Mouse (Mus musculus): Measurements from ENCODE around the gene Snd1.
A peak's percentile ranks its signal among the peaks of the same experiment; 100 is the strongest.

The Snd1 gene

GRCm38 (mm10) chr6:28717845-28718237, 242.9 kb downstream of the Snd1 start:
- no peak for DNase-seq

DNA sequence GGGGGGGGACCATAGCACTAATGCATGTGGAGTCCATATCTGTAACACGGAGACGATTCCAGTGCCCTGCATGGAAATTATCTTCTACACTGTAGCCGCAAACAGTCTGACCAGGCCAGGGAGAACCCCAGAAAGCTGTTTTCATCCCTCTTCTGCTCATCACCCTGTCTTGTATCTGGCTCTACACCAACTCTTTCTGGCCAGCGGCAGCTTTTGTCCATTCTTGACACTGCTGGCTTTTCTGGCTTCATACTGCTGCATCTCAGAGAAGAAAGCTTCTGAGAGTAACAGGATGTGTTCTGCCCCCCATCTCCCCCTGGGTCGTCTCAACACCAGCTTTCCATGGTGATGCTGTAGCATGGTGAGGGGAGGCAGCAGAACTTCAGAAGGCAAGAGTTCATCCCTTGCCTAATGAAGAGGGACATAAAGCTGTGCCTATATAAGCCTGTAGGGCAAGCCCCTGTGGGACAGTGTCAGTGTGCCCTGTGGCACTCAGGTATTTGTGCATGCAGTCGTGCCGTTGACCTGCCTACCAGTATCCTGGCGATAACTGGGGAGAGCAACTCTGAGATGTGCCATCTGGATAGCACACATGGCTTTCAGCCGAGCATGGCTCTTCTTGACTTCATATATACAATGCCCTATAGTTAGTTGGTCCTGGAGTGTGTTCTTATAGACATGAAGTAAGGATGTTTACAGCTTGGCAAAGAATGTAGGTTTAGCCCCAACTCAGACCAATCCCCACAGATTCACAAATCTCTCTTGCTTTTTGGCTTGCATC, 245.6 kb downstream of the Snd1 start:
- no peak for DNase-seq

DNA sequence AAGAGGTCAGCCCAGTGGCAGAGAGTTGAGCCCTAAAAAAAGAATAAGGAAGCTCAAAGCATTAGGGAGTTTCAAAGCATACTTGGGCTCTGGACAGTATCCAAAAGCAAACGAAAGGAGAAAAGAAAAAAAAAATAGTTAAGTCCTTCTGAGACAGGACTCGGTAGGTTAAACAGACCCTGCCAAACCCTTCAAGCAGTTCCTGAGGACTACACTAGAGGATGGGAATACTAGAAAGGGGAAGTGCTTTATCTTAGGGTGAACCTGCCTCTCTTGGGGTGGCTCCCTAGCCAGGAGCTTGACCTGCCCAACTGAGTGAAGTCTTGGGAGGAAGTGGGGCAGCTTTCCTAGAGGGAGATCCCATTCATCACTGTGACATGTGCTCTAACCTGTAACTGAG, 248.1 kb downstream of the Snd1 start:
- no peak for DNase-seq

- no peak for DNase-seq
Measured at GRCm38 (mm10) chr6:28724776-28725175, 249.8 kb downstream of the Snd1 start.

GRCm38 (mm10) chr6:28729236-28729635, 254.3 kb downstream of the Snd1 start:
- peak; percentile 8 for DNase-seq

- no peak for DNase-seq
Measured at GRCm38 (mm10) chr6:28729649-28730048, 254.7 kb downstream of the Snd1 start.

DNA sequence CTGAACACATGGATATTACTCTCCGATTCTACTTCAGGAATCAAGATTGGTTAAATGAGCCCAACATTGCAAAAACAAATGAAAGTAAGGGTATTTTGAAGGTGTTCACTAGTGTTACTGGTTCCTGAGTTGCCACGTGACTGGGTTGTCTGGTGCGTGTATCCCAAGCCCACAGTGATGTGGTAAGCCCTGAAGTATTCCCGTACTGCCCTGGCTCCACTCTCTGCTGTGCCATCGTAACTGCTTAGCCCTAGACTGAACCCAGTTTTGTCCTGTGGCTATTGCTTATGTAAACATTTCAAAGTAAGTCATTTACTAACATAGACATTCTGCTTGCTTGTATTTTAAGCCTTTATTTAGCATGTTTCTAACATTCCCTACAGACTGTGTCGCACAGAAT, 256.3 kb downstream of the Snd1 start:
- DNase-seq = no peak

GRCm38 (mm10) chr6:28733884-28734647, 259.1 kb downstream of the Snd1 start:
- DNase-seq = no peak

- DNase-seq = no peak
Measured at GRCm38 (mm10) chr6:28735116-28735515, 260.2 kb downstream of the Snd1 start.

- no peak for DNase-seq
Measured at GRCm38 (mm10) chr6:28736665-28737064, 261.7 kb downstream of the Snd1 start.

DNA sequence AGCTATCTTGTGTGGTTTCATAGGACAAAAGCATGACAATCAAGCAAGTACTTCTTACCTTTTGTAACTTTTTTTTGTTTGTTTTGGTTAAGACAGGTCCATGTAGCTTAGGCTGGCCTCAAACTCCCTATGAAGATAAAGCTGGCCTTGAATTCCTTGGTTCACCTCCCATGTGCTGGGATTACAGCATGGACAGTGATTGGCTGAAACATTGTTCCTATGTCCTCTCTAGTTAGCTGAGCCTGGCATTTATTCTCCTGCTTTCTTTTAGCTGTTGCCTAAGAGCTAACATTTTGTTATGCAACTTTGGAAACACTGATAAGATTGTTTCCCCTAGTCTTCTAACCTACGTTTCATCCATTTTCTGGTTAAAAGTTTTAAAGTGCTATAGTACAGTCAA, 262.7 kb downstream of the Snd1 start:
- DNase-seq = no peak

DNA sequence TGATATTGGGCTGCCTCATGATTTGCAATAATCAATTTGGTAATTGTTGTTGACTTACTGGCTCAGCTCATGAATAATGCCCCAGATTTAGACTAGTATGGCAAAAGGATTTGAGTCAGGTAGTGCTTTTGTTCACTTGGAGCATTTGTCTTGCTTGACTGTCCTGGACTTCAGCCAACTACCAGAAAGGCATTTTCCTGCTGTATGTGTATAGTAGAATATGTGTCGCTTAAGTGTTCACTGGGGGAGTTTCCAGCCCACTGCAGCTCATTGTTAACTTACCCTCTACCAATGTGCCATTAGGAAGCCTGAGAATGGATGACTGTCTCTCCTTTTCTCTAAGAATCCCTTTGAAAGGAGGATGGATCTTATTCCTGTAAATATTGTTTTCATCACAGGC, 268.6 kb downstream of the Snd1 start:
- DNase-seq = no peak

DNA sequence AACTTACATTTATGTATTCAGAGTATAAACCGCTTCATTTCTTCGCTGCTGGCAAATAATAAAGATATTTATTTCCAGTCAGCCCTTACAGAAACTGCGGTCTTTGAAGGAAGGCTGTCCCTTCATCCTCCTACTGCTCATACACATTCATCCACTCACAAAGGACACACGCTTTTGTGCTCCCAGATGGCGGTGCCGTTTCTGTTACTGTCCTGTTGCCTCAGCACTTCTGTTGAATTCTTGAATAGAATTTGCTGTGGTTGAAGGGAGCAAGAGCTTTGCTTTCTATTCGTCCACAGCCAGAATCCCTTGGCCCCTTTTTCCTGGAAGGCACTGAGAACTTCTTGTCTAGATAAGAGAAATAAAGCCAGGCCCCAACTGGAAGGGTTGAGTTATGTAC, 270.9 kb downstream of the Snd1 start:
- no peak for DNase-seq

DNA sequence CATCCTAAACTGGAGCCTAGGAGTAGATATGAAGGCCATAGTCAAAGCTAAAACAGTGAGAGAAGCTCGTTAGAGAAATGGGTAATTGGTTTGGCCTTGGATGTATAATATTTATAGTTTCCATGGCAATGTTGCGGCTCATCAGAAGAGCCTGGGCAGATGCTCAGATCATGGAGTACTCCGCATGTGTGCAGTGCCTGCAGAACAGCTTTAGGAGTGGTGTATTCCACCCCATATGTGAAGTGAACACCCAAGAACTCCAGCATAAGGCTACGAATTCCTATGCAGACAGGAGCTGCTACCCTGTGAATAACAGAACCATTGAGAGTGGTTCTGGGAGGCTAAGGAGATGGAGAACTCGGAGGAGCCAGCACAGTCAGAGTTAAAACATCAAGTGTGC, 272.1 kb downstream of the Snd1 start:
- no peak for DNase-seq

DNA sequence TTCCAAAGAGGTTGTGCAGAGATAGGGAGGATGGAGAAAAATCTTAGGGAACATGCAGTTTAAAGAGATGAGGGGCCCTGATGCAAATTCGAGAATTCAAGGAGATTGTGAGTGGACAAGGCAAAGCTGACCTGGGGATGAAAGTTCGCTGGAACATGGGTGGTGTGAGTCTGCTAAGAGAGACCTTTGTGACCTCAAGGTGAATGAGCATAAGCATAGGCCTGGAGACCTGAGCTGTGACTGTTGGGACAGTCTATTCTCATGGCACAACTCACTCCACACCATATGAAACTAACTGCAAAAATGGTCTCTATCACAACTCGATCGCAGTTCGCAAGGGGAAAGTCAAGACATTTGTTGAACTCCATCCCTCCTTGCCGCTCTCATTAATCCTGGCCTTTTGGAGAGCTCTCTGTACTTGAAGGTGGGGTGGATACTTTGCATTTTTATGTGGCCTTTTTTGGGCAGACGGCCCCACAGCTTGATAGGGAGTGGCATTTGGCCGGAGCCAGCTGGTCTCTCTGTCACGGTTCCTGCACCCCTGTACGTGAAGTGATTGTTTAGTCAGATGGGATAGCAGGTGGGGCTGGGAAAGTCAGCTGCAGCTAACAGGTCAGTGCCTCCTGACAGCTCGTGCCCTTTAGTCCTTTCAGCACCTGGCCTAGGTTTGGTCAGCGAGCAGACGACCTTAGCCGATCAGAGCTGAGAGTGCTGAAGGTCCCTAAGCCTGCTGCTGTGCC, 273.2 kb downstream of the Snd1 start:
- DNase-seq = no peak

DNA sequence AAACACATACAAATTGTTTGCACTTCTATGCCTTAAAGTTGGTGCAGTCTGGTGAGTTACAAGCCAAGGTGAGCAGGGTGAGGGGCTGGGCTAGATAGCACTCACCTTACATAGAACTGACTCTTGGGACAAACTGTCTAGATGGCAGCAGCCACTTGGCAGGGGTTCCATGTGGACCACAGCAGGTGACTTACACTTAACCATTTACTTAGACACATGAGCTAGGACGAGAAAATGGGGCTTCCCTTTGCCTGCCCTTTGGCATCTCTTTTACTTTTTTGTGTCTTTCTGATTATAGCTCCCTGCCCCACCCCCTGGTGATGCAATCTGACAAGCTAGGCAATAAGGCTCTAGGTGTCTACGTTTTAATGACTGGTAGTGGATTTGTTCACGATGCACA, 274.3 kb downstream of the Snd1 start:
- DNase-seq = no peak

GRCm38 (mm10) chr6:28751186-28751585, 276.2 kb downstream of the Snd1 start:
- no peak for DNase-seq

- no peak for DNase-seq
Measured at GRCm38 (mm10) chr6:28753217-28753616, 278.3 kb downstream of the Snd1 start.

DNA sequence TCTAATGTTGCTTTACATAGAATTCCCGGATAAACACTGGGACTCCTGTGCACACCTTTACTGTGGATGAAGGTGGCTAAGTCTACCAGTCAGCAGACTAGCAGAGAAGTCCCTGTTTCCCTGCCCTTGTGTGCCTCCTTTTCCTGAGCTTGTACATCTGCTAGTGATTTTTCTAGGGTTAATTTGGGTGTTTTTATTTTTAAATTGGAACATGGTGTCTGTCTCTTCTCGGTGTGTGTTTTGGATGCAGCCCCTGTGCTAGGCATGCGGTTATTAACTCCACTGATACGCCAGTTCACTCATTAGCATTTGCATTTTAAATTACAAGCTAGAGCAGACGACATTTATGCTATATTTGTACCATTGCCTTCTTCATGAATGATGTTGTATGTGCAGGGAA, 278.7 kb downstream of the Snd1 start:
- no peak for DNase-seq

- DNase-seq = no peak
Measured at GRCm38 (mm10) chr6:28754127-28754898, 279.4 kb downstream of the Snd1 start.

DNA sequence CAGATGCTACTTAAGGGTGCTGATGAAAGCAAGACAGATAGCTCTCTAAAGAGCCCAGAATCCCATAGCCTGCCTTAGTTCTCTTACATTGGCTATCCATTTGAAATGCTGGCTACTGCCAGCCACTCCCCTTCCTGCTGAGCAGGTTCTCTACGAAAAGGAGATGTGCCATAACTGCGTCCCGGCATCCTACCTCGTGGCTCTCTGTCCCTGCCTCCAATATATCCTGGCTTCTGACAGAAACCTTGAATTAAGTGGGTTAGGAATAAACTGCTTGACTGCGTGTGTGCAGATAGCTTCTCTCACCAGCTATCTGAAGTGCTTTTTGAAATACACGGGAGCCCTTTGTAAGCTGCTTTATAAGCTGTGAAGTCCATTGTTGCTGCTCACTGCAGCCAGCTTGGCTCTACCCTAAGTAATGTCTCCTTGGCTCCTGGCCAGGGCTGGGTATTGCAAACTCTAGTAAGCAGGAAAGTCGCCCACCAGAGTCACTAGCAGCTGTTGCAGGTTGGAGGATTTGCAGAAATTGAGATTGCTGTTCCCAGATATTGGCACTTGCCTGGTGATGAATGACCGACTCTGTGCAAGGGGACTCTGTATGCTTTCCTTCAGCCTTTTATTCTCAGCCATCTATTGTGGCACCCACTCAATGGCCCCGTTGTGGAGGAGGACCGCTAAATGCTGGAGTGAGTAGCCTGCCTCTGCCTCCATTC, 281.5 kb downstream of the Snd1 start:
- peak; percentile 48 for DNase-seq

DNA sequence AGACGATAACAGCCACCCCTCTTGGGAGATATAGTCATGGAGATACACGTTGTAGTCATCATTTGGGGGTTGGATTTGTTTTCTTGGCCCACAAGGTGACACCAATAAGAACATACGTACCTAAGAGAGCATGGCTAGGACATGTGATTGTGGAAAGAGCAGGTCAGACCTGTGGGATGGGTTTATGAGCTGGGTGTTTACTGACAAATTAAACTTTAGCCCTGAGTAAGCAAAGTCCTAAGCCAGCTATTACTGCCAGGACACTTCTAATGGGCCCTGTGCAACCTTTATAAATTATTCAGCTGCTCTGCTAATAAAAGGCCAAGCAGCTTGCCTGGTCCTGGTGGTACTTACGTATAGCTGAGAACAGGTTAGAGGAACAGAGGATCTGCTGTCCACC, 283.4 kb downstream of the Snd1 start:
- DNase-seq = no peak

Data from embryo, embryonic 11 days (tissue).